Mouse (Mus musculus): Measurements from ENCODE around the gene Mthfd2l. TPM values are rescaled to one million over a fixed set of nuclear protein-coding genes. Genes with fewer than 3 reads are reported as not detected.

Gene Mthfd2l
- polyA plus RNA-seq (2015; fragmentation: Nextera tagmentation; extraction: Ambion mirVana): 59.5 and 62.3 TPM in 2 replicates

GRCm38 (mm10) chr5:90930971-90931851 is at the start of gene Mthfd2l:
Gene Mthfd2l, plus strand, starts transcription at chr5:90931117.
- Histone ChIP-seq H3K27me3 (no peaks in the 10 kb centered on the region), H3K9me3 (no peaks in the 10 kb centered on the region), H3K4me2 (replicated peaks) (peak within 1 kb of the TSS; percentile 60), H3K36me3 (peaks cover 22% of the 10 kb centered on the region), H3K9ac (peak within 1 kb of the TSS; percentile 96), H3K4me3 (peak within 1 kb of the TSS; percentile 76), H3K27ac (peak within 1 kb of the TSS; percentile 99), H3K4me1 (peaks cover 10% of the 10 kb centered on the region)
- ATAC-seq (ENCODE audit: low FRiP score, low read depth): peak; percentile 98
- under 1% methylated on average over 79 of the region's 79 CpGs for WGBS

GRCm38 (mm10) chr5:90881682-90882081 is 49.2 kb upstream of the Mthfd2l start:
- H3K4me1 ChIP-seq: no peaks in the 10 kb centered on the region
- no peak overlapping the region for H3K9ac ChIP-seq
- ATAC-seq (ENCODE audit: low FRiP score, low read depth): no peak
- H3K4me2 ChIP-seq (replicated peaks): no peak overlapping the region
- H3K27me3 ChIP-seq: no peaks in the 10 kb centered on the region
- 92% methylated on average over 5 of the region's 5 CpGs for WGBS
- no peak overlapping the region for H3K4me3 ChIP-seq
- H3K36me3 ChIP-seq: no peaks in the 10 kb centered on the region
- H3K27ac ChIP-seq: no peak overlapping the region
- H3K9me3 ChIP-seq: no peaks in the 10 kb centered on the region

GRCm38 (mm10) chr5:90882146-90882545 is 48.8 kb upstream of the Mthfd2l start:
- Histone ChIP-seq H3K9ac (no peak overlapping the region), H3K4me1 (no peaks in the 10 kb centered on the region), H3K27me3 (no peaks in the 10 kb centered on the region), H3K27ac (no peak overlapping the region), H3K9me3 (no peaks in the 10 kb centered on the region), H3K4me2 (replicated peaks) (no peak overlapping the region), H3K4me3 (no peak overlapping the region), H3K36me3 (no peaks in the 10 kb centered on the region)
- 87% methylated on average over 5 of the region's 5 CpGs for WGBS
- no peak for ATAC-seq (ENCODE audit: low FRiP score, low read depth)

- no peaks in the 10 kb centered on the region for H3K9me3 ChIP-seq
- no peaks in the 10 kb centered on the region for H3K4me1 ChIP-seq
- 63% methylated on average over 2 of the region's 2 CpGs for WGBS
Measured at GRCm38 (mm10) chr5:90884628-90885242, 46.2 kb upstream of the Mthfd2l start.

GRCm38 (mm10) chr5:90888661-90889060 is 42.3 kb upstream of the Mthfd2l start:
- ATAC-seq (ENCODE audit: low FRiP score, low read depth): no peak
- no peak overlapping the region for H3K27ac ChIP-seq
- no peak overlapping the region for H3K4me3 ChIP-seq
- 77% methylated on average over 5 of the region's 5 CpGs for WGBS
- no peak overlapping the region for H3K9ac ChIP-seq
- H3K27me3 ChIP-seq: peaks cover 18% of the 10 kb centered on the region
- H3K9me3 ChIP-seq: no peaks in the 10 kb centered on the region
- no peak overlapping the region for H3K4me2 ChIP-seq (replicated peaks)
- no peaks in the 10 kb centered on the region for H3K36me3 ChIP-seq
- peaks cover 9% of the 10 kb centered on the region for H3K4me1 ChIP-seq

More at GRCm38 (mm10) chr5:90884628-90885242, 46.2 kb upstream of the Mthfd2l start:
- no peak overlapping the region for H3K4me2 ChIP-seq (replicated peaks)
- peaks cover 9% of the 10 kb centered on the region; the same call in 1 of the 2 replicates for H3K27me3 ChIP-seq
- H3K27ac ChIP-seq: no peak overlapping the region
- ATAC-seq (ENCODE audit: low FRiP score, low read depth): no peak
- no peak overlapping the region for H3K9ac ChIP-seq
- no peaks in the 10 kb centered on the region for H3K36me3 ChIP-seq
- no peak overlapping the region for H3K4me3 ChIP-seq

GRCm38 (mm10) chr5:90890519-90891463 is 40.1 kb upstream of the Mthfd2l start, which contains the start of gene Cxcl1:
Gene Cxcl1, plus strand, starts transcription at chr5:90891241.
- ATAC-seq (ENCODE audit: low FRiP score, low read depth): peak; percentile 85
- H3K9me3 ChIP-seq: no peaks in the 10 kb centered on the region
- peaks cover 9% of the 10 kb centered on the region for H3K4me1 ChIP-seq
- H3K36me3 ChIP-seq: no peaks in the 10 kb centered on the region
- peaks cover 18% of the 10 kb centered on the region for H3K27me3 ChIP-seq
- WGBS: 5% methylated on average over 30 of the region's 30 CpGs
- H3K4me3 ChIP-seq: peak within 1 kb of the TSS; percentile 51
- H3K27ac ChIP-seq: no peak within 1 kb of the TSS; the same call in 1 of the 2 replicates
- H3K9ac ChIP-seq: peak within 1 kb of the TSS; percentile 65
- H3K4me2 ChIP-seq (replicated peaks): peak within 1 kb of the TSS; percentile 86

- peaks cover 9% of the 10 kb centered on the region for H3K4me1 ChIP-seq
- H3K9ac ChIP-seq: peak overlapping the region; percentile 65
- H3K9me3 ChIP-seq: no peaks in the 10 kb centered on the region
- H3K27ac ChIP-seq: no peak overlapping the region; the same call in 1 of the 2 replicates
- H3K27me3 ChIP-seq: peaks cover 18% of the 10 kb centered on the region
- WGBS: 24% methylated on average over 10 of the region's 10 CpGs
- ATAC-seq (ENCODE audit: low FRiP score, low read depth): no peak
- peak overlapping the region; percentile 51 for H3K4me3 ChIP-seq
- no peaks in the 10 kb centered on the region for H3K36me3 ChIP-seq
- peak overlapping the region; percentile 86 for H3K4me2 ChIP-seq (replicated peaks)
Measured at GRCm38 (mm10) chr5:90891464-90891813, 39.5 kb upstream of the Mthfd2l start.

- H3K27ac ChIP-seq: no peak overlapping the region
- H3K9ac ChIP-seq: no peak overlapping the region
- no peaks in the 10 kb centered on the region for H3K36me3 ChIP-seq
- no peak for ATAC-seq (ENCODE audit: low FRiP score, low read depth)
- WGBS: 63% methylated on average over 8 of the region's 8 CpGs
- peaks cover 14% of the 10 kb centered on the region for H3K27me3 ChIP-seq
- no peak overlapping the region for H3K4me3 ChIP-seq
- H3K4me2 ChIP-seq (replicated peaks): no peak overlapping the region
- no peaks in the 10 kb centered on the region for H3K9me3 ChIP-seq
- peaks cover 9% of the 10 kb centered on the region for H3K4me1 ChIP-seq
Measured at GRCm38 (mm10) chr5:90894231-90894630, 36.7 kb upstream of the Mthfd2l start.

GRCm38 (mm10) chr5:90897429-90897828 is 33.5 kb upstream of the Mthfd2l start:
- Histone ChIP-seq H3K27me3 (peaks cover 8% of the 10 kb centered on the region), H3K4me3 (no peak overlapping the region), H3K27ac (no peak overlapping the region), H3K9ac (no peak overlapping the region), H3K36me3 (no peaks in the 10 kb centered on the region), H3K9me3 (no peaks in the 10 kb centered on the region), H3K4me2 (replicated peaks) (no peak overlapping the region), H3K4me1 (peaks cover 15% of the 10 kb centered on the region)
- WGBS: 70% methylated on average over 3 of the region's 3 CpGs
- no peak for ATAC-seq (ENCODE audit: low FRiP score, low read depth)

GRCm38 (mm10) chr5:90899308-90899707 is 31.6 kb upstream of the Mthfd2l start:
- 80% methylated on average over 5 of the region's 5 CpGs for WGBS
- no peak overlapping the region for H3K4me2 ChIP-seq (replicated peaks)
- no peaks in the 10 kb centered on the region for H3K36me3 ChIP-seq
- no peak for ATAC-seq (ENCODE audit: low FRiP score, low read depth)
- H3K4me3 ChIP-seq: no peak overlapping the region
- peaks cover 22% of the 10 kb centered on the region for H3K27me3 ChIP-seq
- peaks cover 27% of the 10 kb centered on the region for H3K4me1 ChIP-seq
- no peak overlapping the region for H3K9ac ChIP-seq
- H3K9me3 ChIP-seq: no peaks in the 10 kb centered on the region
- no peak overlapping the region for H3K27ac ChIP-seq

GRCm38 (mm10) chr5:90900147-90900546 is 30.8 kb upstream of the Mthfd2l start:
- no peak overlapping the region for H3K4me2 ChIP-seq (replicated peaks)
- peaks cover 31% of the 10 kb centered on the region for H3K27me3 ChIP-seq
- H3K27ac ChIP-seq: no peak overlapping the region
- no peak for ATAC-seq (ENCODE audit: low FRiP score, low read depth)
- H3K36me3 ChIP-seq: no peaks in the 10 kb centered on the region
- H3K9ac ChIP-seq: no peak overlapping the region
- H3K9me3 ChIP-seq: no peaks in the 10 kb centered on the region
- H3K4me3 ChIP-seq: no peak overlapping the region
- WGBS: 26% methylated on average over 7 of the region's 7 CpGs
- H3K4me1 ChIP-seq: peaks cover 27% of the 10 kb centered on the region

All from limb, embryonic 13.5 days (tissue).